Mouse (Mus musculus) 416B (cell line): ENCODE measurements around the gene Sox30.
A peak's percentile ranks its signal among the peaks of the same experiment; 100 is the strongest.
"Not testable (repeated sequence)": the region's sequence is repeated elsewhere in the genome, so short reads cannot be mapped to it uniquely, and the experiment has no call there.

Experiments used
- DNase-seq: peaks from one replicate; pipeline ENCODE4 v3.0.0; 2011; ENCODE audit warnings: low read depth

Gene Sox30

GRCm38 (mm10) chr11:46020246-46020645, 40.1 kb downstream of the Sox30 start:
- DNase-seq = no peak

GRCm38 (mm10) chr11:46021850-46022249, 41.7 kb downstream of the Sox30 start:
- DNase-seq = no peak

- no peak for DNase-seq
Observed at GRCm38 (mm10) chr11:46022983-46023382, 42.9 kb downstream of the Sox30 start.

- no peak for DNase-seq
Observed at GRCm38 (mm10) chr11:46025962-46026392, 45.9 kb downstream of the Sox30 start.

- no peak for DNase-seq
Observed at GRCm38 (mm10) chr11:46027952-46028814, 48.1 kb downstream of the Sox30 start.

- DNase-seq = no peak
Observed at GRCm38 (mm10) chr11:46029485-46029884, 49.4 kb downstream of the Sox30 start.

GRCm38 (mm10) chr11:46030026-46030425, 49.9 kb downstream of the Sox30 start:
- DNase-seq = no peak

GRCm38 (mm10) chr11:46031470-46031869, 51.4 kb downstream of the Sox30 start:
- DNase-seq = peak; percentile 35

GRCm38 (mm10) chr11:46032956-46033355, 52.8 kb downstream of the Sox30 start:
- DNase-seq = no peak

GRCm38 (mm10) chr11:46036374-46036773, 56.3 kb downstream of the Sox30 start:
- no peak for DNase-seq

- DNase-seq = no peak
Observed at GRCm38 (mm10) chr11:46038901-46039300, 58.8 kb downstream of the Sox30 start.

GRCm38 (mm10) chr11:46039335-46039734, 59.2 kb downstream of the Sox30 start:
- DNase-seq = no peak

- no peak for DNase-seq
Observed at GRCm38 (mm10) chr11:46040841-46041556, 60.9 kb downstream of the Sox30 start.

GRCm38 (mm10) chr11:46041607-46042267, 61.6 kb downstream of the Sox30 start:
- DNase-seq = no peak

GRCm38 (mm10) chr11:46044781-46045180, 64.7 kb downstream of the Sox30 start:
- DNase-seq = no peak

GRCm38 (mm10) chr11:46047264-46047663, 67.2 kb downstream of the Sox30 start:
- DNase-seq = no peak

- DNase-seq = peak; percentile 16
Observed at GRCm38 (mm10) chr11:46052105-46052659, 72.1 kb downstream of the Sox30 start, which contains the start of gene Gm12166. Gm12166 (minus strand) TSS chr11:46052321.

- DNase-seq = not testable (repeated sequence)
Observed at GRCm38 (mm10) chr11:46053457-46053856, 73.3 kb downstream of the Sox30 start.

- no peak for DNase-seq
Observed at GRCm38 (mm10) chr11:46054311-46054710, 74.2 kb downstream of the Sox30 start.

GRCm38 (mm10) chr11:46054911-46055895, 75.1 kb downstream of the Sox30 start:
- DNase-seq = no peak
